Mouse (Mus musculus) c-Kit-positive CD71-positive TER-119-negative erythroid progenitor cells, embryonic 14.5 days (primary cell): ENCODE results near the gene Slc46a1.

Experiments used
- DNase-seq: peaks from one replicate; pipeline ENCODE4 v3.0.0-alpha.2; 2013; ENCODE audit warnings: low read depth

The Slc46a1 gene

GRCm38 (mm10) chr11:78455308-78455707 is 10.2 kb upstream of the Slc46a1 start:
- DNase-seq: peak; percentile 38

DNA sequence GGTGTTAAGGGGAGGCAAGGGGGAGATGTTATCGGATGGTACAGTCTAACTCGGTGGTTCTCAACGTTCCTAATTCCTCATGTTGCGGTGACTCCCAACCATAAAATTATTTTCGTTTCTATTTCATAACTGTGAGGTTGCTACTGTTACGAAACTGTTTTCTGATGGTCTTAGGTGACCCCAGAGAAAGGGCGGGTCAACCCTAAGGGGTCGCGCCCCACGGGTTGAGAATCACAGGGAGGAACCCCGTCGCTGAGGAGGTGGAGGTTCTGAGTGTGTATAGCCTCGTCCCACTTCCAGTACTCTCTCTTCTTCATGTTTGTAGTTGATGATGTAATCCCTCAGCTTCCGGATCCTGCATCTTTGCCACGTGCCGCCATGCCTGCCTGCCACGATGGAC is 6.8 kb upstream of the Slc46a1 start:
- no peak for DNase-seq

GRCm38 (mm10) chr11:78461894-78462293 is 3.6 kb upstream of the Slc46a1 start:
- DNase-seq: no peak

DNA sequence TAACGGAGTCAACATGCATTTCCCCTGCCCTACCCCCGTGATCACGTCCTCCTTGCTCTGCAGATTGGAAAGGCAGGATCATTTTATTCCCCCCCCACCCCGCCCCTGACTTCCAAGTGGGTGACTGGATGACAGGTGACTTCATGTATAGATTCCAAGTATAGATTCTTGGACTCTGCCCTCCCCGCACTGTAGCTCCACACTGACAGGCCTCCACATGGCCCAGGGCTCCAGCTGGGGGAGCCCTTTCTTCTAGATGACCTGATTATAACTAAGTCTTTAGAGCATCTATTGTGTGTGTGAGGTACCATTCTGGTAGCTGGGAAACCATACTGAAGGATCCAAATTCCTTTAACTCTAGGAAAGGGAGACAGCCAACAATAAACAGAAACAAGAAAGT is 2.8 kb upstream of the Slc46a1 start:
- DNase-seq: no peak

GRCm38 (mm10) chr11:78463286-78464036 is 2.0 kb upstream of the Slc46a1 start:
- DNase-seq: peak; percentile 48

DNA sequence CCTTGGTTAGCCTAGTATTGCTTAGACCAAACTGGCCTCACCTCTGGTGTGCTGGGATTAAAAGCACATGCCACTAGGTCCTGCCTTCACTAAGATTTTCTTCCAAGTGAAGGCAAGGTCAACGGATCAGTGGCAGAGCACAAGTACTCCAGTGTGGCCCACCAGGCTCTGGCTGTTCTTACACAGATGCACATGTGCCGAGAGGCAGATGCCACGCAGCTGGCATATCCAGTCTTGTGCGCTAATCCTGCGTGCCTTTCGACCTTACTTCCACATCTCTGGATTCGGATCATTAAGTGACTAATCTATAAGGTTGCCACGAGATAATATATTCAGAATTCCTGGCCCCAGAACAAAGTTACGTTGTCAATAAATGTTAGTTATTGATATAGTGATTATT is 381 bp upstream of the Slc46a1 start:
- DNase-seq: no peak

- no peak for DNase-seq
These were observed 880 bp downstream of the Slc46a1 start for GRCm38 (mm10) chr11:78466242-78466912.

DNA sequence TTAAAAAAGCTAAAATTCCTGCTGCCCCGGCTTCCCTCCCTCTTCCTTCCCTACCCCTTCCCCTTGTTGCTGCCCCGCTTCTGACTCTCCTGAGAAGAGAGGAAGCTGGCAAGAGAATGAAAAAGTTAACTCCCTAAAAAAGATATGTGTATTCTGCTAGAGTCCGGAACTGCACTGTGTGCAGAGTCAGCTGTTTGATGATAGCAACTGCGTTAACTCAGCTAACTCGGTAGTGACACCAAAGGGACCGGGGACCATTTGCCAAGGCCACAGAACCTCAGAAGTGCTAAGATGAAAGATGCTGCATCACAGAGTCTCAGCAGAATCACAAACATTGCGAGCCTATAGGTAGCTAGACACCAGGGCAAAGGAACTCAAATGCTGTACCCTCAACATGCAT is 2.0 kb downstream of the Slc46a1 start:
- DNase-seq: no peak

DNA sequence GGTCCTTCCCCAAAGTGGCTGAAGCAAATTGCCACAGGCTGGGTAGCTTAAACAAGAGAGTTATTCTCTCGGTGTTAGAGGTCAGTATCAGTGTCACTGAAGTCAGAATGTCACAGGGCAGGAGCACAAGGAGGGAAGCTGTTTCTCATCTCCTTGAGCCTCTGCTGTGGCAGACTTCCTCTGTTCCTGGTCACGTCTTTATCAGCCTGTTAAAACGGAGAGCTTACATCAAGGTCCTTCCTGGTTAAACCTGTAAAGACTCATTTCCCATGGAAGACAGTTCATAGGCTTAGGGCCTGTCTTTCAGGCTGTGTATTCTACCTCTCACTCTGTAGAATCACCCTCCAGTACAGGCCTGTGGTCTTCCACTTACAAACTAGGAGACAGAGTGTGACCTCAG is 2.4 kb downstream of the Slc46a1 start:
- DNase-seq: no peak

GRCm38 (mm10) chr11:78471326-78472103 is 6.0 kb downstream of the Slc46a1 start:
- no peak for DNase-seq

- DNase-seq: no peak
These were observed 9.8 kb downstream of the Slc46a1 start for GRCm38 (mm10) chr11:78475289-78475688.

GRCm38 (mm10) chr11:78483639-78484038 is 18.1 kb downstream of the Slc46a1 start:
- DNase-seq: no peak

DNA sequence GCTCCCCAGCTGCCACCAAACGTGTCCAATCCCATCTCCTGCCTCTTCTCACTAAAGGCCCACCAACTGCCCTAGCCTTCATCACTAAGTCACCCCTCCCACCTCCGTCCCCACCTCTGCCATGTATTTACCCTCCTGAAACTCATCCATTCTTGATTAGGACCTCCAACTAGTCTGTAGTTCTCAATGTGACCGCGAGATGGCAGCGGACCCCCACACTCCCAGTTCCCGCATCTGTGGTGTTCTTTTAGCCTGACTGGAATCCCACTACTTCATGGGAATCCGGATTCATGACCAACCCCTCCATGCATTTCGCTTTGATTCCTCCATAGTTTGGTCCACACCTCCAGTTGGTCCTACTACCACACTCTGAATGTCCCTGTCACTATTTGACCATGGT is 22.7 kb downstream of the Slc46a1 start:
- peak; percentile 47 for DNase-seq

GRCm38 (mm10) chr11:78490781-78491241 is 25.3 kb downstream of the Slc46a1 start:
- no peak for DNase-seq

DNA sequence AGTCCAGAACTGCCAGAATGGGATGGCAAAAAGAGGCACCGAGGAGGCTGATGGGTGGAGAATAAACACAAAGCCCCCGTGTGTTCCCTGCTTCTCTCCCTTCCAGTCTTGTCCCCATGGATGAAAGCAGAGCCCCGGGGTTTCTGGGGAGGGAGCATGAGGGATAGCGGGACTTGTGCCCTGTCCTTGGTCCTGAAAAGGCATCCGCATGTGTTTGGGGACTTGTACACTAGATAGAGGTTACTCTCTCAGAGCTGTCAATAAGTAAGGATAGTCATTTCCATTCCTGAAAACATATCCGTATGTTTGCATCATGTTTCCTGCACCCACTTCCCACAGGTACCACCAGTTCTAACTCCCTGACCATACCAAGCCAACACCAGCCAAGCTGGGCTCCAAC is 30.4 kb downstream of the Slc46a1 start:
- peak; percentile 46 for DNase-seq

DNA sequence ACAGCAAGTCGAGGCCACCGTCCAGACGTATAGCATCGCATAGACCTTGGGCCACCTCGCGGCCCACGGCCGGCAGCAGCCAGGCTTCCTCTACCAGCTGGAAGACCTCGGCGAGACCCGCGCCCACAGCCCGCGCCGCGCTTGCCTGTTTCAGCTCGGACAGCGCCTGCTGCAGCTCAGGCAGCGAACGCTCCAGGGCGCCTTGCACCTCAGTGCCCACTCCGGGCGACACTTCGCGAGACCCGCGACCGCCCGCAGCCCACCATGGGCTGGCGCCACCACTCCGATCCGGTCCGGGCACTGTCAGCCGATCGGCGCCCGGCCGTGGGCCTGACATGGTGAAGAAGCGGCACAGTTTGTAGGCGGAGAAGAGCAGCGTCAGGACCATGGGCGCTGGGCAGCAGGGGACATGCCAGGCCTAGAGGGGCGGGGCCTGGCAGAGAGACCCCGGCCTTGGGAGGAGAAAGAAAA is 31.6 kb downstream of the Slc46a1 start:
- no peak for DNase-seq

DNA sequence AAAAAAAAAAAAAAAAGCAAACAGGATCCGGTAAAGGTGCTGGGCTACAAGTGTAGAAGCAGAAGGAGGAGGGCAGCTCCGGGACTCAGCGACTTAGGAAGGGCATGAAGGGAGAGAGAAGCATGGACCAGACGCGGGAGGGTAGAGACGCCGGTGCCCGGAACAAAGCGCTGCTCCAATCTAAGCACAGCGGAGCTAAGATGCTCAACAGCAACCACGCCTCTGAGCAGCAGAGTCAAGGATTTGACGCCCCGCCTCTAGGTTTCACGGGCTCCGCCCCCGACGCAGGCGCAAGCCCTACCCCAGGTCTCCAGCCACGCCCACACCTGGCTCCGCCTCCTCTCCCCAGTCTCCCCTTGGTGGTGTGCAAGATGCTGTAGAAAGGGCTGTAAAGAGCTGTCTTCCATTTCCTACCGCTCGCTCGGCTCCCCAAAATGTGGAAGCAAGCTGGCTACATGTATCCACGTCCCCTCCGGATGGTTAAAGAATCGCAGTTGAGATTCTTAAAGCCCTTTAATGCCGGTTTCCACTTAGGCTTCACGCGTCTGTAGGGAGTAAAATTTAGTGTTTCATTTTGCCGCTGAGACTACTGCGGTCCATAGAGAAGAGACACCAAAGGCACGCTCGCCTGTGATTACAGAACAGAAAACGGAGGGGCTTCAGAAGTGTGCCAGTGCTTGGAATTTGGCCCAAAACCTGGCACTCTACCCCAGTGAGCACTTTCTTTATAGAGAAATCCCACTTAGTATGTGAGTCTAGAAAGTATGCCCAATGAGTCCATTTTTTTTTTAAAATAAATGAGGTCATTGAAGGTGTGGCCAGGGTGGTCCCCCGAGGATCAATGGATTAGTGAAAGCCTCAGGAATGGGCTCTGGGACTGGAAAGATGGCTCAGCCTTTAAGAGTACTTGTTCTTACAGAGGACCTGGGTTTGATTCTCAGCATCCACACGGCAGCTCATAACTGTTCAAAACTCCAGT is 32.3 kb downstream of the Slc46a1 start, which contains the start of gene Sarm1:
Sarm1 (minus strand) TSS at position 211 of the 979 bp plus-strand sequence.
- peak; percentile 95 for DNase-seq

- DNase-seq: no peak
These were observed 33.5 kb downstream of the Slc46a1 start, which contains the start of gene Vtn for GRCm38 (mm10) chr11:78499004-78499403. TSS of gene Vtn (plus strand) at chr11:78499091.

- DNase-seq: no peak
These were observed 34.0 kb downstream of the Slc46a1 start for GRCm38 (mm10) chr11:78499543-78499942.

DNA sequence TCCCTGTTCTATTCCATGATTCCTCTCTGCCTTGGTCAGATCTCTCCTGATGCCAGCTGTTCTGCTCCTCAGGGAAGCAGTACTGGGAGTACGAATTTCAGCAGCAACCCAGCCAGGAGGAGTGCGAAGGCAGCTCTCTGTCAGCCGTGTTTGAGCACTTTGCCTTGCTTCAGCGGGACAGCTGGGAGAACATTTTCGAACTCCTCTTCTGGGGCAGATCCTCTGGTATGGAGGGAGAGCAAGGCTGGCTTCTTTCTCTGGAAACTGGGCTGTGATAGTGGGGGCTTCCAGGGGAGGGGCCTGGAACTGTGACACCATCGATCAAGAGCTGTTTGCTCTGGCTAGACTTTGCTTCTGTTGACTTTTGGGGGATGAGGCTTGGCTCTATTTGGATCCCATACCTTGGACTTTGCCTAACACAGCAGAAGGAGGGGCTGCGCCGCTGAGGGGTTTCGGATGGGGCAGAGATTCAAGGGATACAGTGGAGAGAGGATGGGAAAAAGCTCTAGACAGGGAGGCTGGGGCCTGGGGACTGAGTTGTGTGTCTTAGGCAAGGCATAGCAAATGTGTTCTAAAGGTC is 35.2 kb downstream of the Slc46a1 start:
- DNase-seq: no peak

DNA sequence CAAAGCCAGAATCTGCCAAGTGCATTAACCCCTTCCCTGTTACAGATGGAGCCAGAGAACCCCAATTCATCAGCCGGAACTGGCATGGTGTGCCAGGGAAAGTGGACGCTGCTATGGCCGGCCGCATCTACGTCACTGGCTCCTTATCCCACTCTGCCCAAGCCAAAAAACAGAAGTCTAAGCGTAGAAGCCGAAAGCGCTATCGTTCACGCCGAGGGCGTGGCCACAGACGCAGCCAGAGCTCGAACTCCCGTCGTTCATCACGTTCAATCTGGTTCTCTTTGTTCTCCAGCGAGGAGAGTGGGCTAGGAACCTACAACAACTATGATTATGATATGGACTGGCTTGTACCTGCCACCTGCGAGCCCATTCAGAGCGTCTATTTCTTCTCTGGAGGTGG is 36.0 kb downstream of the Slc46a1 start:
- no peak for DNase-seq
